Mouse (Mus musculus) neural tube, embryonic 11.5 days (tissue): ENCODE measurements at regions not wholly inside any gene's neighbourhood (a gene's known extent, or its start where the extent isn't known, plus 50 kb on each side); places are given as distances from the start of the nearest gene placed in this dataset.

Experiments used
- ATAC-seq: fragments of 200-750 bp; cut with Nextera tagmentation; 2 replicates; pipeline ENCODE4 v1.8.0; 2017; ENCODE audit warnings: moderate number of reproducible peaks, mild to moderate bottlenecking, moderate TSS enrichment, moderate library complexity; ENCODE audit not compliant: insufficient read depth, low FRiP score, low TSS enrichment
- DNase-seq: peaks from one replicate; pipeline ENCODE4 v3.0.0-alpha.2; 2015; ENCODE audit warnings: low spot score
- H3K27ac ChIP-seq: fragments of 300-500 bp; sonication (generic); 2 replicates; pipeline ENCODE4 v1.5.1; 2014; ENCODE audit warnings: low read depth, mild to moderate bottlenecking, low read length
- H3K27me3 ChIP-seq: fragments of 300-500 bp; sonication (generic); 2 replicates; pipeline ENCODE4 v1.6.1; 2014; ENCODE audit warnings: mild to moderate bottlenecking, low read length, mixed read lengths; ENCODE audit not compliant: control insufficient read depth, insufficient read depth
- H3K36me3 ChIP-seq: fragments of 300-500 bp; sonication (generic); 2 replicates; pipeline ENCODE4 v1.6.1; 2014; ENCODE audit warnings: mild to moderate bottlenecking, low read length, moderate library complexity, mixed read lengths; ENCODE audit not compliant: control insufficient read depth, insufficient read depth
- H3K4me1 ChIP-seq: fragments of 300-500 bp; sonication (generic); 2 replicates; pipeline ENCODE4 v1.6.1; 2014; ENCODE audit warnings: low read length, mixed read lengths; ENCODE audit not compliant: control insufficient read depth, insufficient read depth
- H3K4me2 ChIP-seq: fragments of 300-500 bp; sonication (generic); 2 replicates; pipeline ENCODE4 v1.6.1; 2014; ENCODE audit warnings: low read depth, mild to moderate bottlenecking, moderate library complexity
- H3K4me3 ChIP-seq: fragments of 300-500 bp; sonication (generic); 2 replicates; pipeline ENCODE4 v1.5.1; 2014; ENCODE audit warnings: low read depth, low read length
- H3K9ac ChIP-seq: fragments of 300-500 bp; sonication (generic); 2 replicates; pipeline ENCODE4 v1.6.1; 2014; ENCODE audit warnings: mild to moderate bottlenecking, low read length
- H3K9me3 ChIP-seq: fragments of 300-500 bp; sonication (generic); 2 replicates; pipeline ENCODE4 v1.6.1; 2016; ENCODE audit warnings: low read length; ENCODE audit not compliant: control insufficient read depth
- WGBS: fragments of 180-500 bp; shearing (Covaris S2); extraction: QIAGEN DNeasy Blood & Tissue Kit; methylation state at CpG from one replicate; pipeline ENCODE4 v1.1.7; 2014; 5-methylcytosine and 5-hydroxymethylcytosine counted together

DNA sequence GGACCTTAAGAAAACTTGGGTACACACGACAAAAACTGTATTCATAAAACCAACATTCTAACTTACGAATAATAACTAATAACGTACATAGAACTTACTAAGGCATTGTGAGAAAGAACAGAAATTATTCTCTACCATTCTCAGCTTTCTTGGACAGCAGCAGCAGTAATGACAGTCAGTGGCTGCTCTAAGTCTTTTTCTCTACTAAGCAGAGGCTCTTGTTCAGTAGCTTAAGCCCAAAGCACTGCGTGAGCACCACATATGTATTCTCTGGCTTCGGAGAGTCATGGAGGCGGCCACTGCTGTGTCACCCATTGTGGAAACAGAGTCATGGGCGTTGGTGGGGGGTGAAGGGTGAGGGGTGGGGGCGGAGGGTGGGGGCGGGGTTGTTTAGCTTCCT, 62.0 kb upstream of the Daam1 start:
- H3K9me3 ChIP-seq, result no peaks in the 10 kb centered on the region
- ATAC-seq (no peak), DNase-seq (no peak)
- WGBS, result 28% methylated on average over 9 of the region's 9 CpGs
- H3K27me3 ChIP-seq, result no peaks in the 10 kb centered on the region
- peak overlapping the region; percentile 27 for H3K4me2 ChIP-seq
- H3K36me3 ChIP-seq, result no peaks in the 10 kb centered on the region
- no peak overlapping the region for H3K27ac ChIP-seq
- no peak overlapping the region for H3K9ac ChIP-seq
- H3K4me1 ChIP-seq, result no peaks in the 10 kb centered on the region
- no peak overlapping the region for H3K4me3 ChIP-seq

DNA sequence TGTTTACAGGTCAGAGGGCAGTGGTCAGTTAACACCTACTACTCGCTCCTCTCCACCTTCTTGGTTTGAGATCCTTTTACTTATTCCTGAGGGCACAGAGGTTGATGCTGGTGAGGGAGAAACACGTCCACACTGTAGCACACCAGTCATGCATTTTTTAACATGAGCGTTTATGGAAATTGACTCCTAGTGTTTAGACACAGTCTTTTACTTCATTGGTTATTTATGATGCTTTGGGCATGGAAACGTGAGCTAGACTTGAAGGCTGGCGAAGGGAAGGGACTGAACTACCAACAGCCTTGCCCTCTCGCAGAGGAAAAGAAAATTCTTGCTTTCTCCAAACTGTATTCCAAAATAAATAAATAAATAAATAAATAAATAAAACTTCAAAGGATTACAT, 61.6 kb upstream of the Daam1 start:
- WGBS, result 56% methylated on average over 6 of the region's 6 CpGs
- H3K36me3 ChIP-seq, result no peaks in the 10 kb centered on the region
- H3K27me3 ChIP-seq, result no peaks in the 10 kb centered on the region
- no peak for ATAC-seq
- no peaks in the 10 kb centered on the region for H3K4me1 ChIP-seq
- no peaks in the 10 kb centered on the region for H3K9me3 ChIP-seq
- no peak for DNase-seq
- no peak overlapping the region for H3K9ac ChIP-seq
- no peak overlapping the region for H3K27ac ChIP-seq
- H3K4me2 ChIP-seq, result no peak overlapping the region
- no peak overlapping the region for H3K4me3 ChIP-seq

DNA sequence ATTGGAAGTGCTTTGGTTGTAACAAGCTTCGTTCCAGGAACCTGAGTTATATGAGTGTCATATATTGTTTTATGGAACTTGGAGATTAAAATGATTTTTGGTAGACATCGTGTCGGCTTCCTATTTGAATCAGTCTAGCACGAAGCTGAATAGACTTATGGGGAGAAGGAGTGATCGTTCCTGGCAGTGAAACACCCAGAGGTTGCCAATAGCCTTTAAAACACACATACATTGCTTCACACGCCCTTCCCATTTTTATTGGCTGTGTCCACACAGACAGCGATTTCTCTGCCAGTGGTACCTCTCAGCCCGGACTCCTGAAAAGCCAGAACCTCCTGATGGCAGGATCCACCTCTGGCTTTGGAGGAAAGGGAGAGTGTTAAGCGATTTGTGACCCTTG, 57.0 kb upstream of the Daam1 start:
- H3K27ac ChIP-seq, result no peak overlapping the region
- H3K36me3 ChIP-seq, result no peaks in the 10 kb centered on the region

DNA sequence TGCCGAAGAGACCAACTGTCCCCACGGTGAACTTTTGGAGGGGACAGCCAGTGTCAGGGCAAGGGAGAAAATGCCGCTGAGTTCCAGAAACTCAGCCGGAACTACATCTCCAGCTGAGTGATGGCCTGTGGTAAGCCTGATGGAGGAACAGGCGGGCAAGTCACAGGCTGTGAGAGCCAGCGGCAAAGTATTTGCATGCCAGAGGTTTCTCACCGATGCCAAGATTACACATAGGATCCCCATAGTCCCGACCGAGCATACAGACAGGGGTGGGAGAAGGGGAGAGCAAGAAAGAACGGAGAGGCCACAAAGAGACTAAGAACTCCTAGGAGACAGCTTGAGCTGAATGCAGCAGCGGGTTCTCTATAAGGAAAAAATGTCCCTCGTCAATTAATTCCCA, 55.8 kb upstream of the Daam1 start:
- ATAC-seq (no peak), DNase-seq (no peak)
- Histone ChIP-seq H3K27ac (no peak overlapping the region), H3K4me2 (no peak overlapping the region), H3K36me3 (no peaks in the 10 kb centered on the region), H3K4me1 (no peaks in the 10 kb centered on the region), H3K27me3 (no peaks in the 10 kb centered on the region), H3K9me3 (no peaks in the 10 kb centered on the region), H3K9ac (no peak overlapping the region), H3K4me3 (no peak overlapping the region)
- 78% methylated on average over 12 of the region's 12 CpGs for whole genome bisulfite sequencing

More for the DNA sequence above, 57.0 kb upstream of the Daam1 start:
- H3K4me2 ChIP-seq, result no peak overlapping the region
- WGBS, result 89% methylated on average over 9 of the region's 9 CpGs
- no peak overlapping the region for H3K4me3 ChIP-seq
- DNase-seq (no peak), ATAC-seq (no peak)
- no peaks in the 10 kb centered on the region for H3K27me3 ChIP-seq
- H3K9ac ChIP-seq, result no peak overlapping the region
- no peaks in the 10 kb centered on the region for H3K4me1 ChIP-seq
- H3K9me3 ChIP-seq, result no peaks in the 10 kb centered on the region

DNA sequence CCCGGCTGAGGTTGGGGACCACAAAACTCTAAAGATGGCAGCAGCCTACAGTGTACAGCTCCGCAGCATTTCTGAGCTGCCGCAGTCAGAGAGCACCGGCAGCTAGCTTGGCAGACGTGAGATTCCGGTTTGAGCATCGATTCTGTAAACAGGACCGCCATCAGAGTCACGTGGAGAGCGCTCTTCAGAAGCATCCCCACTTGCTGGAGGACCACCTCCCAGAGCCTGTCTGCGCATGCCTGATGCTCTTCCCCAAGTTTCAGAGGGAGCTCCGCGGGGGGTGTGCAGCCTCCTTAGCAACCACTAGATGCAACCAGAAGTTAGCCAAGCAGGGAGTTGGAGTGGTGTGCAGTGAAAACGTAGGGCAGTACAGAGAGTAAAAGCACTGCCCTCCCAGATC, 52.7 kb upstream of the Daam1 start:
- H3K4me1 ChIP-seq, result no peaks in the 10 kb centered on the region
- 38% methylated on average over 14 of the region's 14 CpGs for WGBS
- no peaks in the 10 kb centered on the region for H3K27me3 ChIP-seq
- H3K9ac ChIP-seq, result peak overlapping the region; percentile 11; the same call in 1 of the 2 replicates
- H3K4me2 ChIP-seq, result peak overlapping the region; percentile 21; the same call in 1 of the 2 replicates
- no peak overlapping the region for H3K27ac ChIP-seq
- 0 out of 2 replicates have a peak, but pooled peaks have one; percentile 20 for ATAC-seq
- no peaks in the 10 kb centered on the region for H3K9me3 ChIP-seq
- peak; percentile 51 for DNase-seq
- H3K36me3 ChIP-seq, result no peaks in the 10 kb centered on the region
- no peak overlapping the region for H3K4me3 ChIP-seq

DNA sequence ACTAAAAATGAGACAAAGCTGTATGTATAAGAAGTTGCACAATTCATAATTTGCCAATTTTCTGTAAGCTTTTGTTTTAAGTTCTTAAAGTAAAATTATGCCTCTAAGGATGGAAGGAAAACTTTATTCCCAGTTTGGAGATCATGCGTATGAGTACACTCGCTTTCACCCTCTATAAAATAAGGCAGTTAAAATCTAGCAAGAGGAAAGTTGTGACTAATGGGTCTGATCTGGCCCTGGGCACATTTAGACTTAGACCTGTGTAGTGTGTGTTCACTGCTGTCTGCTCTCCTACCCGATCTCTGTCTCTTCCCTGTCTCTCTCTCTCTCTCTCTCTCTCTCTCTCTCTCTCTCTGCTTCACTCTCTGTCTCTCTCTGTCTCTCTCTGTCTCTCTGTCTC, 51.9 kb upstream of the Daam1 start:
- ATAC-seq (no peak), DNase-seq (no peak)
- H3K27ac ChIP-seq, result no peak overlapping the region
- H3K9ac ChIP-seq, result no peak overlapping the region
- H3K9me3 ChIP-seq, result no peaks in the 10 kb centered on the region
- no peak overlapping the region for H3K4me2 ChIP-seq
- H3K4me1 ChIP-seq, result no peaks in the 10 kb centered on the region
- 89% methylated on average over 3 of the region's 3 CpGs for WGBS
- H3K4me3 ChIP-seq, result no peak overlapping the region
- H3K36me3 ChIP-seq, result no peaks in the 10 kb centered on the region
- no peaks in the 10 kb centered on the region for H3K27me3 ChIP-seq

DNA sequence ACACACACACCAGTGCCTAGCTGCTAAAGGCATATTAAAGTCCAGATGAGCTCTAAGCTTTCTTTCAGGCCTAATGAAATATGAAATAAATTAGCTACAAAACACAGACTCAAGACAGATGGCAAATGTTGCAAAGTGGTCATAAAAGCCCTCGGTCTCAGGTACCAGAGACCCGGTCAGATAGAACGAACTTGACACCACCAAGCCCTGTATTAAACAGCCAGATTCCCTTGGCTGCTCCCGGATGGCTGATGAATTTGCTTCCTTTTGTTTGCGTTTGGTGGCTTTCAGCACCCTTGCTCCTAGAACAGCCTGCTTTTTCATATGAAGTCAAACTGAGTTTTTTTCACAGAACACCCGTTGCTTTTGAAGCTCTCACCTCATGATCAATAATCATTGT, 51.5 kb upstream of the Daam1 start:
- 53% methylated on average over 6 of the region's 6 CpGs for WGBS
- ATAC-seq (no peak), DNase-seq (no peak)
- no peaks in the 10 kb centered on the region for H3K4me1 ChIP-seq
- no peak overlapping the region for H3K4me2 ChIP-seq
- H3K27ac ChIP-seq, result no peak overlapping the region
- H3K27me3 ChIP-seq, result no peaks in the 10 kb centered on the region
- no peaks in the 10 kb centered on the region for H3K9me3 ChIP-seq
- no peaks in the 10 kb centered on the region for H3K36me3 ChIP-seq
- no peak overlapping the region for H3K4me3 ChIP-seq
- no peak overlapping the region for H3K9ac ChIP-seq
